Mouse (Mus musculus) heart, postnatal 14 days (tissue): ENCODE results near the gene Wdr25. TPM values are rescaled to one million over a fixed set of nuclear protein-coding genes. Genes with fewer than 3 reads are reported as not detected.

Experiments
- DNase-seq, 2 experiments: peaks; one replicate each; pipeline ENCODE4 v3.0.0; 2021 to 2022
- intact Hi-C: fragments of 180-260 bp; cut with DNase I; formaldehyde crosslinking; loops from one replicate; pipeline ENCODE4 v1.15.1; 2025
- total RNA-seq, 2 experiments: library from RNA; stranded (reverse); gene quantifications; 2 replicates each; pipeline ENCODE4 v1.2.3; 2021

Wdr25 gene
- total RNA-seq, 2 experiments from 2014 or later = 4.7 to 6.5 TPM

GRCm38 (mm10) chr12:108929475-108929874 lies 36.0 kb downstream of the Wdr25 start:
- intact Hi-C loops = no loop called here
- DNase-seq = no peak

GRCm38 (mm10) chr12:108931341-108932053 lies 38.1 kb downstream of the Wdr25 start:
- intact Hi-C loops = no loop called here
- DNase-seq = no peak

- DNase-seq = no peak
- intact Hi-C loops = no loop called here
These were observed 38.7 kb downstream of the Wdr25 start for GRCm38 (mm10) chr12:108932113-108932512.

GRCm38 (mm10) chr12:108934231-108934630 lies 40.8 kb downstream of the Wdr25 start:
- intact Hi-C loops = no loop called here
- no peak for DNase-seq

GRCm38 (mm10) chr12:108936834-108937233 lies 43.4 kb downstream of the Wdr25 start:
- DNase-seq = no peak
- intact Hi-C loops = no loop called here

GRCm38 (mm10) chr12:108937506-108937905 lies 44.1 kb downstream of the Wdr25 start:
- intact Hi-C loops = no loop called here

GRCm38 (mm10) chr12:108938844-108939243 lies 45.4 kb downstream of the Wdr25 start:
- intact Hi-C loops = no loop called here
- DNase-seq = no peak

More at GRCm38 (mm10) chr12:108937506-108937905, 44.1 kb downstream of the Wdr25 start:
- no peak for DNase-seq

- intact Hi-C loops = no loop called here
- DNase-seq = no peak
These were observed 45.9 kb downstream of the Wdr25 start for GRCm38 (mm10) chr12:108939317-108939716.

GRCm38 (mm10) chr12:108940255-108940654 lies 46.8 kb downstream of the Wdr25 start:
- intact Hi-C loops = no loop called here
- DNase-seq = no peak

- intact Hi-C loops = no loop called here
- DNase-seq = no peak
These were observed 47.9 kb downstream of the Wdr25 start for GRCm38 (mm10) chr12:108941282-108941681.

- intact Hi-C loops = no loop called here
- no peak for DNase-seq
These were observed 48.9 kb downstream of the Wdr25 start for GRCm38 (mm10) chr12:108942203-108942923.

- intact Hi-C loops = no loop called here
- no peak for DNase-seq
These were observed 59.6 kb downstream of the Wdr25 start for GRCm38 (mm10) chr12:108953011-108953550.

- intact Hi-C loops = loop anchor here (2.0 kb wide), 1 partner anchor 439 kb away; no protein-coding TSS in a partner anchor
These were observed 60.4 kb downstream of the Wdr25 start for GRCm38 (mm10) chr12:108953838-108954237.

GRCm38 (mm10) chr12:108954456-108954855 lies 61.0 kb downstream of the Wdr25 start:
- intact Hi-C loops = loop anchor here (2.0 kb wide), 1 partner anchor 438 kb away; no protein-coding TSS in a partner anchor
- DNase-seq = no peak

More at GRCm38 (mm10) chr12:108953838-108954237, 60.4 kb downstream of the Wdr25 start:
- peak; percentile 23 to 47 for DNase-seq

- intact Hi-C loops = no loop called here
- DNase-seq = peak in 1 of 2 experiments; percentile 16
These were observed 65.1 kb downstream of the Wdr25 start for GRCm38 (mm10) chr12:108958483-108958882.

GRCm38 (mm10) chr12:108958991-108959638 lies 65.7 kb downstream of the Wdr25 start:
- intact Hi-C loops = no loop called here

GRCm38 (mm10) chr12:108959639-108960219 lies 66.3 kb downstream of the Wdr25 start:
- DNase-seq = no peak
- intact Hi-C loops = no loop called here

More at GRCm38 (mm10) chr12:108958991-108959638, 65.7 kb downstream of the Wdr25 start:
- DNase-seq = no peak

- intact Hi-C loops = no loop called here
- peak; percentile 65 to 81 for DNase-seq
These were observed 66.8 kb downstream of the Wdr25 start for GRCm38 (mm10) chr12:108960225-108960624.

GRCm38 (mm10) chr12:108967631-108968030 lies 74.2 kb downstream of the Wdr25 start:
- intact Hi-C loops = no loop called here
- DNase-seq = no peak

GRCm38 (mm10) chr12:108968031-108968430 lies 74.6 kb downstream of the Wdr25 start:
- DNase-seq = no peak
- intact Hi-C loops = no loop called here
